Mouse (Mus musculus) kidney, adult 8-10 months (tissue): ENCODE data around the gene Lingo1.

ENCODE experiments used
- DNase-seq, 2 experiments: peaks; one replicate each; pipeline ENCODE4 v3.0.0; 2022

The Lingo1 gene

GRCm38 (mm10) chr9:56589762-56590161, 206.5 kb downstream of the Lingo1 start:
- no peak for DNase-seq

GRCm38 (mm10) chr9:56584043-56584424, 212.2 kb downstream of the Lingo1 start:
- DNase-seq: no peak

GRCm38 (mm10) chr9:56583139-56584042, 212.9 kb downstream of the Lingo1 start:
- DNase-seq: no peak

DNA sequence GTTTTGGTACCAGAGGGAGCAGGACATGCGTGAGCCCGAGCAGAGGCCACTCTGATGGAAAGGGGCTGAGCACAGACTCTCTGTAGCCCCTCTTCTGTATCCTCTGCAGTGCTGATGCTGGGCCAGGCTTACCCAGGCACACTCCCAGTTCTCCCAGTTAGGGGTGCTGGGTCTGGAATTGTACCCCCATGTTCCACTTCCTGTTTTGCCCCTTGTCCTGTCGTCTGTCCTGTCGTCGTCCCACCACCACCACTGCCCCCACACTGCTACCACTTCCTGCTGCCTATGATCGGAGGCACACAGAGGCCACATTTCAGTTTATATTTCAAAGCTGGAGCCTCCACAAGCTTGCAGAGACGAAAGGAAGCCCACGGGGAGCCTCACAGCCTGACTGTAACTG, 213.6 kb downstream of the Lingo1 start:
- no peak for DNase-seq

DNA sequence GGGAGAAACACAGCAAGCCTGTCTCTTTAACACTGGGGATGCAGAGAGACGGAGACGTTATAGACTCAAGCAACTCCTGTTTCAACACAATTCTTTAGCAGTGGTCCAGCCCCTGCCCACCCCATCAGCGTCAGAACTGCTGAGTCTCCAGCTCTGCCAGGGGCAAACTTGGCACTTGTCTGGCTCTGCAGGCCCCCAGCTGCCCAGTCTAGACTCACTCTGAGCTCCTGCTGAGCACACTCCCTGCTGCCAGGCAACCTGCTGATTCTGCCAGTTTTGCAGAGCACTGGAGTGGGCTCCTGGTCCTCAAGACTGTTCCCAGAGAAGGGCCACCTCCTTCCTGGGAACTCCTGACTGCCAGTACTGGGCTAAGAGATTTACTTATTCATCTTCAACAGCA, 214.6 kb downstream of the Lingo1 start:
- DNase-seq: no peak

DNA sequence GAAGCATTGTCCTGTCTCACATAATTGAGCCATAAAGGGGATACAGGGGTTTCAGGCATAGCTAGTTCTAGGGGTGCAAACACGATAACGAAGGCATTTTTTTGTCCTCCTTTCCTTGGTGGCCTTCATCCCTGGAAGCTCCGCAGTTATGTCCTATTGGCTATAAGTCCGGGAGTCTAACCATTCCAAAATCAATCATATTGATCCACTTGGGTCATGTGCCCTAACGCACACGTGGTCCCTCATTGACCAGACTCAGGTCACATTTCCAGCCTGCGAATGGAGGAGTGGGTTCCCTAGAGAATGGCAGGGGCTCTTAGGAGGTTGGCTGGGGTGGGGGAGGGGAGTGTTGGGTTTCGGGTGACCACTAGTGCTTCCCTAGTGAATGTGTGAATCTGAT, 215.3 kb downstream of the Lingo1 start:
- no peak for DNase-seq

DNA sequence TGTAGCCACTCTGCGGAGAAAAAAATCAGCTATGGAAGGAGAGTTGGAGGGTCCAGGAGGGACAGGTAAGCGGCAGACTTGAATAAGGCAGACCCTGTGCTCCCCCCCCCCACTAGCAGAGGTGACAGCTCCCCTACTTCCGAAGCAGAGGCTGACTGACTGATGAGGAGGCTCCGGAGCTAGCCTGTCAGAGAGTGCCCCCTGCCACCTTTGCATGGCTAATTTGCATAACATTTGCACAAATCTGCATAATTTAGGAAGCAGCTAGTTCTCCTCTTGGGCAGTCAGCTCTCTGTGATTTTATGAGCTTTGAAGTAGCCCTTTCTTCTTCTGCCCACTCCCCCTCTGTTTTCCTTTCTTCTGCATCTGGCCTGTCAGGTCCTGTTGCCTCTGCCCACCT, 216.2 kb downstream of the Lingo1 start:
- no peak for DNase-seq

DNA sequence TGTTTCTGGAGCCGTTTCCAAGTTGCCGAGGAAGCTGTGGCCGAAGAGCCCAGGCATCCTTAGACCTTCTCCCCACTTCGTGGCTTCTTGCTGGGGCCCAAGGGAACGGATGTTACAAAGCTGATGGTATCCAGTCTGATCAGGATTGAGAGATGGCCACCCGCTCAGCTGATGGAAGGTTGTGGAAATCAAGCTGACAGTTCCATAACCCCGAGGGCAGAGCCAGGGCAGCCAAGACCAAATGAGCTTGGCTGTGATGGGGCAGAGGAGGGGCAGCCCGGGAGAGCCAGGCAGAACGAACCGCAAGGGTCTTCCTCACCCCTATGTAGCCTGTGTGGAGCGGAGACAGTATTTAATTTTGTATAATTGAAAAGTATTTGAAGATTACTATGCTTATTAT, 218.9 kb downstream of the Lingo1 start:
- no peak for DNase-seq

- no peak for DNase-seq
These were observed 223.5 kb downstream of the Lingo1 start for GRCm38 (mm10) chr9:56572534-56573479.
